Mouse (Mus musculus) megakaryocyte, adult 5-6 weeks (primary cell): ENCODE data around the gene Rprd2. TPM values are rescaled to one million over a fixed set of nuclear protein-coding genes. Genes with fewer than 3 reads are reported as not detected.
A peak's percentile ranks its signal among the peaks of the same experiment; 100 is the strongest.
"Not testable (repeated sequence)": the region's sequence is repeated elsewhere in the genome, so short reads cannot be mapped to it uniquely, and the experiment has no call there.

Experiments
- ATAC-seq: 2 replicates; pipeline ENCODE4 v1.8.0; 2016; ENCODE audit warnings: mild to moderate bottlenecking, inconsistent platforms; ENCODE audit not compliant: poor library complexity, severe bottlenecking
- total RNA-seq, 2 experiments: library from RNA; stranded (forward) in 1 of 2; stranded (reverse) in 1 of 2; fragments of 153-499, 151-499 nt in 1 of 2; fragments of 221-1000, 200-1000 nt in 1 of 2; gene quantifications; 2 replicates each; pipeline versions ENCODE4 v1.2.3 to v1.2.4; 2015 to 2017

Rprd2 gene
- 51.6 and 57.0 TPM in 2 replicates for total RNA-seq (2015)
- 17.9 and 26.9 TPM in 2 replicates for total RNA-seq (2017)

DNA sequence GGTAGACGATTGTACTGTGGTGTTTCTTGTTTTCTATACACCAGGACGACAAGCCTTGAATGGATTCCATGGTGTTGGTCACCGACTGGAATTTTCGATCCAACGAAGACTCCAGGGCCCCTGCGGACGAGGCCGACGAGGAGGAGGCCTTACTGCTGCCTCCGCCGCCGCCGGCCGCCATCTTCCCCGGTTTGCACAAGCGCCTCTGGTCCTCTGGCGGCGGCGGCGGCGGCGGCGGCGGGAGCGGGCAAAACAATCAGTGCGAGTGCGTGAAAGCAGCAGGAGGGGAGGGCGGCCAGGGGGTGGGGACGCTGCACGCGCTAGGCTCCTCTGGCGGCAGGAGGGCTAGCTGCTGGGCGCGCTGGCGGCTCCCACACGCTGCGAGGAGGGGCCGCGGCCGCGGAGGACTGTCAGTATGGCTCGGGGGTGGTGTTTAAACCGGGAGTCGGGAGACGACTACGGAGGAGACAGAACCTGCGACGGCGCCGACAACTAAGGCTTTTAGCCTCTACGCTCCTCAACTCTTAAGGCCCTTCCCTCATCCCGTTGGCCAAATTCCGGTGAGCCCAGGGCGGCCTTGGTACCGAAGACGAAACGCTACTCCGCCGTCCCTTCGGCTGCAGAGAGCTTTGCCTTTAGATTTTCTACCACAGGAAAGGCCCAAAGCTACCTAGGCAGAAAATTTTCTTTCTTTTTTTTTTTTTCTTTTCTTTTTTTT lies at the start of gene Rprd2:
Rprd2 (minus strand) TSS at position 293 of the 718 bp plus-strand sequence.
- ATAC-seq, result peak; percentile 51

DNA sequence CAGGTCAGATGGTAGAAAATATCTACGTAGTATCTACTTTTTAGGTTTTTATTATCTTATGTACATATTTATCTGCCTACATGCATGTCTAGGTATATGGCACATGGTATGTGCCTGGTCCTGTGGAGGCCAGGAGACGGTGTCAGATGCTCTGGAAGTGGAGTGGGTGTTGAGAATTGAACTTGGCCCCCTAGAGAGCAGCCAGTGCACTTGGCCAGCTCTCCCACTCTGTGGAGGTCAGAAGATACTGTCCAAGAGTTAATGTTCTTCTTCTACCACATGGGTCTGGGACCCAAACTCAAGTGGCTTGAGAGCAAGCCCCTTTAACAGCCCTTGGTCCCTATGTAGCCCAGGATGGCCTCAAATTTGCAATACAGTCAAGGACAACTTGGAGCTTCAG lies 48.7 kb upstream of the Rprd2 start:
- no peak for ATAC-seq

DNA sequence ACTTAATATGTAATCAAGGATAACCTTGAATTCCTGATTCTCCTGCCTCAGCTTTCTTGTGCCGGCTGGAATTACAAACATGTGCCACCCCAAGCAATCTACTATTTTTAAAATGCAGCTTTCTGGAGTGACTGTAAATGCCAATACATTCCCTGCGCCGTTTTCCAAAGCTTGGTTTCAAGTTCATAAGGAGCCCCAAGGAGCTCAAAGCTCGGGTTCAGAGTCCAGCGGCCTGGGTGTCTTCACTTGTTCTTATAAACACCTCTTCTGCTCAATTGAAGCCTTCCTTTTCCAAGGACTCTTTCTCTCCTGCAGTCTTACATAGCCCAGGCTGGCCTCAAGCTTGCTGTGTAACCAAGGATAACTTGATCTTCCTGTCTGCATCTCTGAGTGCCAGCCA lies 47.4 kb upstream of the Rprd2 start:
- ATAC-seq, result no peak

DNA sequence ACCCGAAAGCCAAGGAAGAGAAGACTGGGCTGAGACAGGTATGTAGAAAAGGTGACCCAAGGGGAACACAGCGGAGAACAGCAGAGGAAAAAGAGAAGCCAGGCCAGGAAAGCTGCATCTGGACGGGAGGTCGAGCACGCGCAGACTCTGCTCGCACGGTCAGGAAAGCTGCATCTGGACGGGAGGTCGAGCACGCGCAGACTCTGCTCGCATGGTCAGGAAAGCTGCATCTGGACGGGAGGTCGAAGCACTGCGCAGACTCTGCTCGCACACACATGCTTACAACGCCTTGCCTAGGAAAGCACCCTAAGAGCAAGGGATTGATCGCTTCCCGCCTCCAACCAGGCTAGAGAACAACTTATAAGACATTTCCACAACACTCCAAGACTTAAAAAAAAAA lies 46.9 kb upstream of the Rprd2 start:
- ATAC-seq, result no peak

DNA sequence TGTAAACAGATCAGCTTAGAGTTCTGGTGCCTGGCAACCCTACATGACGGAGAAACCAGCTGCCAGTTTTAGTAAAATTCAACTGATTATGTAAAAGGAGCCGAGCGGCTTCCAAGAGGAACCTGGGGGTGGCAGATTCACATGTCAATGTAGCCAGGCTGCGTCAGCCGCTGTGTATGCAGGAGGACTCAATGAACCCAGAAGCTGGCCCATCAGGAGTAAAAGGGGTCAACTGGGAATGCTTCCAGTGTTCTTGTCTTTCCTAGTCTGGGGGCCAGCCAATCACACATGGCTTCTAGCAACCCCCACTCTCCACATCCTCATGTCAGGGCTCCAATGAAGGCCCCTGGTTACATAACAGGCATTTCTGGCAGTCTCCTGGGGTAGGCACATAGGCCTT lies 46.4 kb upstream of the Rprd2 start:
- ATAC-seq, result no peak

DNA sequence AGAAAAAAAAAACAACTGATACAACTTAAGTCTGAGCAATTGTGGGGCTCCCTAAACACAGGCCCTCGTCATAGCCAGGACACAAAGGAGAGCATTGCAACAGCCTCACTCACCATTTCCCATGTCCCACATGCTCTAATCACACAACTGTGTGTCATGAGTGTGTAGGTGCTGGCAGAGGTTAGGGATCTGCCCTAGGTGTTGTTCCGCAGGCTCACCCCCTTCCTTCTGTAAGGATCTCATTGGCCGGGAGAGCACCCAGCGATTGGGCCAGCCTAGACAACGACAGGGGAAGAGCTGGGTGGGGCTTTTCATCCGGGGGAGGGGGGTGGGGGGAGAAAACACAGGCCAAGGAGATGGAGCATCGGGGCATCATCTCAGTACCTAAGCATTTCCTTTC lies 44.9 kb upstream of the Rprd2 start:
- no peak for ATAC-seq

DNA sequence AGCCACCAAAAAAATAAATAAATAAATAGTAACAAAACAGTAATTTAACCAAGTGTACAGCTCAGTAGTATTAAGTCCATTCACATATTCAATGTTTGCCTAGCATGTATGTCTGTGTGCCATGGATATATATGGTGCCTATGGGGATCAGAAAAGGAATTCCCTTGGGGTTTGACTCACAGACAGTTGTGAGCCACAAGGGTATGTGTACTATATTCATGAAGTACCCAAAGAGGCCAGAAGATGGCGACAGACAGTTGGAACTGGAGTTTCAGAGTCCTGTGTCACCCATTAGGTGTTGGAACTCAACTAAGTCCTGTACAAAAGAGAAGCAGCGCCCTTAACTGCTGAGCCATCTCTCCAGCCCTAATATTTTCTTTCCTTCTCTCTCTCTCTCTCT lies 43.1 kb upstream of the Rprd2 start:
- peak; percentile 98 for ATAC-seq

DNA sequence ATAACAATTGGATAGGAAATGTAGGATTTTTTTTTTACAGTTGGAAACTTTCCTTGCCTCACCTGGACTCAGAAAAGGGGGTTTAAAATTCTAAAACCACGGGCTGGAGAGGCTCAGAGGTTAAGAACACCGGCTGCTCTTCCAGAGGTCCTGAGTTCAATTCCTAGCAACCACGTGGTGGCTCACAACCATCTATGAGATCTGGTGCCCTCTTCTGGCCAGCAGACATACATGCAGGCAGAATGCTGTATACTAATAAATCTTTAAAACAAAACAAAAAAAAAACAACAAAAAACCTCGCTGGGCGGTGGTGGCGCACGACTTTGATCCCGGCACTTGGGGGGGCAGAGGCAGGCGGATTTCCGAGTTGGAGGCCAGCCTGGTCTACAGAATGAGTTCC lies 42.6 kb upstream of the Rprd2 start:
- ATAC-seq, result no peak

DNA sequence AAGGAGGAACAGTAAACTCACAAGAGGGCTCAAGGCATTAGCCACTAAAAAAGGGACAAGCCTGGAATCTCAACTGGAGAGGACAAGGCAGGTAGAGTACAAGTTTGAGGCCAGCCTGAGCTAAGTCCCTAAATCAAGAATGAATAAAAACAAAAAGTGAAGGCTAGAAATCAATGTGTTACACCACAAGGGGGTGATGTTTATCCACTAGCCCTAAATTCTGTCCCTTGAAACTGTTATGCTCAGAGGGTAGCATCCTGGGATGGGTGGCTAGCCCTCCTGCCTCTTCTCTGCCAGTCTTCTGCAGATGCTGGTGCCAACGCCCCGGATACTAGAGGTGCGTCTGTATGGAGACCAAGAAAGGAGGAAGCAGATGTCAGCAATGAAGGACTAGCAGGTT lies 41.7 kb upstream of the Rprd2 start:
- no peak for ATAC-seq

DNA sequence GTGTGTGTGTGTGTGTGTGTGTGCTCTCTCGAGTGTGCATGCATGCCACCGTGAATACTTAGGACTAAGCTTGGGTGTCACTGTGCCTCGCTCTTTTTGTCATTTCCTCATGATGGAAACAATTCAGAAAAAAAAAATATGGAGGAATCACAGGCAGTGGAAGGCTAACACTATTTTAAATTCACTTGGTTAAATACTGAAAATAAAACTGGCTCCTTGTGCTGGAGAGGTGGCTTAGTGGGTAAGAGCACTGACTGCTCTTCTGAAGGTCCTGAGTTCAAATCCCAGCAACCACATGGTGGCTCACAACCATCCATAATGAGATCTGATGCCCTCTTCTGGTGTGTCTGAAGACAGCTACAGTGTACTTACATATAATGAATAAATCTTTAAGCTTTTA lies 39.6 kb upstream of the Rprd2 start:
- ATAC-seq, result not testable (repeated sequence)

DNA sequence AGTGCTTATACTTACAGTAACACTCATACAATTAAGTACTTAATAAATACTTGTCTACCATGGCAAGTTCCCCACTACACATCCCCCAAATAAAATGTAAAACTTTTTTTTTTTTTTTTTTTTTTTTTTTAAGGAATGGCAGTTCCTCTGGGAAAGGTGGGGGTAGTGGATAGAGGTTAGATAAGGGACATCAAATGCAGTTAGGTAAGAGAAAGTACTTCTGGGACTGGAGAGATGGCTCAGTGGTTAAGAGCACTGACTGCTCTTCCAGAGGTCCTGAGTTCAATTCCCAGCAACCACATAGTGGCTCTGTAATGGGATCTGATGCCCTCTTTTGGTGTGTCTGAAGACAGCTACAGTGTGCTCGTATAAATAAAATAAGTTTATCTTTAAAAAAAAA lies 38.4 kb upstream of the Rprd2 start:
- ATAC-seq, result not testable (repeated sequence)

DNA sequence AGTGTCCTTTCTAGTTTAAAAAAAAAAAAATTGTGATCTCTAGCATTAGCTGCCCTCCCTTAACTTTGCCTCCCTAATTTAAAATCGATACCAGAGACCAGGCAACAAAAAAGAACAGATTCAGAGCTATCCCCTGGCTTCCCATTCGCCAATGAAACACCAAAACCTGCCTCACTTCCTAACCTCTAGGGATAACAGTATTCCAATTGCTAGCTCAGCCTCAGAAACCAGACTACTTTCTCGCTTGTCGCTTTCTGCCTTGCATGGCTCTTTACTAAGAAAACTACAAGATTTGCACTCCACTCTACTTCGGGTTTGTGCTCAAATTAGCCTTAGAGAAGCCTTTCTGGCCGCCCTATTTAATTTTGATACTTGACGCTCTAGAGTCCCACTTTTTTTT lies 37.5 kb upstream of the Rprd2 start:
- ATAC-seq, result 0 out of 2 replicates have a peak, but pooled peaks have one; percentile 2

DNA sequence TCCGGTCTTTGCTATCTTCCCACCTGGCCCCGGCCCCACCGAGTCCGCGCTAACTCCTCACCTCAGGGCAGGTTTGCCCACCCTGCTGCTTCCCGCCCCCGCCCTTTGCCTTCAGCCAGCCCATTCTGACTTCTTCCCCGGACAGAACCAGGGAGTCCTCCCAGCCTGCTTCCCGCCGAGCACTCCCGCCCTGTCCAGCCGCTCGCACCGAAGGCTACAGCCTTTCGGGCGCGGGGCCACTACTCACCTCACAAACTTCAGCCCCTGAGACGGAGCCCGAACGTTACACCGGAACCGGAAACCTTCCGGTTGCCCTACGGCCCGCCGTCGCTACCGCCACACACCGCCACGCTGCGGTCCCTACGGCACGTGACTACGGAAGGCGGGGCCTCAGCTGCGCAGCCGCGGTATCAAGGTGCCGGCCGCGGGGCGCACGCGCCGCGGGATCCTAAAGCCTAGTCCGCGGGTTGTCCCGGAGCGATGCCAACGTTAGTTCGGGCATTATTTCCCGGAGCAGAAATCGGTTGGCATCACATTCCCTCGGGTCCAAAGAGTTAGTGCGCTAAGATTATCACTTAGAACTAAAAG lies 36.9 kb upstream of the Rprd2 start, which contains the start of gene Prpf3:
Prpf3 (minus strand) TSS at position 384 of the 588 bp plus-strand sequence.
- peak; percentile 100 for ATAC-seq

DNA sequence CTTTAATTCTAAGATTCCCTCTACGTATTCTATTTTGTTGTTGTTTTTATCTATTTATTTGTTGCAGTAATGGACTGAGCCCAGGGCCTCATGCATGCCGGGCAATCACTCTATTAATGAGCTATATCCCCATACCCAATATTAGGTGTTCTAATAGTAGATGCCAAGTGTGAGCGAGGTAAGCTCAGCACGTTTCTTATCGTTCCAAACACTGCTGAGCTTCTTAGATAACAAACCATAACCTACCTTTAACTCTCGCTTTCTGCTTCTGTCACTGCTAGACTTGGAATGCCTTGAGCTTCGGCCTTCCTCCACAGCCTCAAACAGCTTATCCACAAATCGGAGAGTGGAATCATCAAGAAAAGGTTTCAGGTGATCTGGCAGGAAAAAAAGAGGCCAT lies 32.7 kb upstream of the Rprd2 start:
- no peak for ATAC-seq

DNA sequence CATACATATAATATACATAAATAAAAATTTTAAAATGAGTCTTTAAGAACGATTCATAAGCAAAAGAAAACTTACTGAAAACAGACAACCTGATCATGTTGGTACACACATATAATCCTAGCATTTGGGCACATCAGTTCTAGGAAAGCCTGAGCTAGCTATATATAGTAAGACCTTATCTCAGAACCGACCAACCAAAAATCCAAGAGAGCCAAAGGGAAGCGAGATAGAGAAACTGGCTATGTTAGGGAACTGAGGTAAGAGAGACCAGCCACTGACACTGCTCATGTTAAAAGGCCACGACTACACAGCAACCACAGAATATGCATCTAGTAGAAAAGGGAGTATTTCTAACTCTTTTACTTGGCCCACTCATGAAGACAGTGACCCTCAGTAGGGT lies 31.9 kb upstream of the Rprd2 start:
- ATAC-seq, result no peak

DNA sequence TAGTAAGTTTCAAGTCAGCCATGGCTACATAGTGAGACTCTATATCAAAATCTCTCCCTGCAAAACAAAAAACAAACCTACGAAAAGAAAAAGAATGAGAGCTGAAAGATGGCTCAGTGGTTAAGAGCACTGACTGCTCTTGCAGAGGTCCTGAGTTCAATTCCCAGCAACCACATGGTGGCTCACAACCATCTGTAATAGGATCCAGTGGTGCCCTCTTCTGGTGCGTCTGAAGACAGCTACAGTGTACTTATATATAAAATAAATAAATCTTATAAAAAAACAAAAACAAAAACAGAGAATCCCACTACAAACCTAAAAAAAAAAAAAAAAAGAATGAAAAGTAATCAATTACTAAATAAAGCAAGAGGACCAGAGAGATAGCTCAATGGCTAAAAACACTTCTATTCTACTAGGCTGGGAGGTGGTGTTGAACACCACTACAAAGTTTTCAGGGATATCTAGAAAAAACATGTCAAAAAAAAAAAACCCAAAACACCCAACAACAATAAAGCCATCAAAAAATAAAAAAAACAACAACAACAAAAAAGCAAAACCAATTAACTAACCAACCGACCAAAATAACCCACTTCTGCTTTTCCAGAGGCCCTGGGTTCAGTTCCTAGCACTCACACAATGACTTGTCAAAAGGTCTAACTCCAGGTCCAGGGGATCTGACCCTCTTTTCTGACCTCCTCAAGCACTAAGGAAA lies 24.0 kb upstream of the Rprd2 start:
- no peak for ATAC-seq

DNA sequence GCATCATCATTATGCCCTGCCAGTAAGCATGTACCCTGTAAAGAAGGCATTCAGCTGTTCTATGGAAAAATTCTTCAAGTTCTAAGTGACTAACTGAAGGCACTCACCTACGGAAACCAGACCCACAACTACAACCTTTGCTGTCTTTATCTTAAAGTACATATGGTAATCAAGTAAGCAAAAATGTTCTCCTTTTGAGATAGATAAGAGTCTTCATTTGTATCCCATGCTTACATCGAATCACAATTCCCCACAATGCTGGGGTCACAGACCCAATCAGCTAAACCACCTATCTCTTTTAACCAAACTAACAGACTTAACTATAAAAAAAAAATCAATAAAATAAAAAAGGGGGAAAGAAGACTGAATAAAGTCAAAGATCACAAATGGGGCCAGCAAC lies 20.6 kb upstream of the Rprd2 start:
- ATAC-seq, result no peak

DNA sequence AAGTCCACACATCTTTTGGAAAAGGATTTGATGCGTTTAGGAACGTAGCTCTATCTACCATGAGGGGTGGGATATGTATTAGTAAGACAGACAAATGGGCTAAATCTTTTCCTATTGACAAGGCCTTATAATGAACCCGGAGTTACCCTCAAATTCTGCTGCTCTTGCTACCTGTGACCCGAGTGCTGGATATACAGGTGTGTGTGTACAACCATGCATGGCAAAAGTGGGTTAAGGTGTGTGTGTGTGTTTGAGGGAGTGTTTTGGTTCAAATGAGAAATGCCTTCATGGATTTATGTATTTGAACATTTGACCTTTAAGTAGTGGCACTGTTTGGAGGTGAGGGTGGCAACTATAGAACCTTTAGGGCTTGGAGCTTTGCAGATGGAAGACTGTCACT lies 10.4 kb upstream of the Rprd2 start:
- no peak for ATAC-seq

DNA sequence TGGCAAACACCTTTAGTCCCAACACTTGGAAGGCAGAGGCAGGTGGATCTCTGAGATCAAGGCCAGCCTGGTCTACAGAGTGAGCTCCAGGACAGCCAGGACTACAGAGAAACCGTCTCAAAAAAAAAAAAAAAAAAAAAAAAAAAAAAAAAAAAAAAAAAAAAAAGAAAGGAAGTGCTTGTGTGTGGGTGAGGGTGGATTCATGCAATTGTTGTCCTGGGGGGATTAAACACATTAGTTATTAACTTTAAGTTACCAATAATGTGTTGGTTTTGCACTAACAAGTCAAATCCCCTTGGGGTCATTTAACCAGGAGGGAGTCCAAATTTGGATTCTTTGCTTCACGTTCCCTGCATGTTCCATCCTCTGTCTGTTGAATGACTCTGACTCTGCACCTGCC lies 7.6 kb upstream of the Rprd2 start:
- no peak for ATAC-seq

DNA sequence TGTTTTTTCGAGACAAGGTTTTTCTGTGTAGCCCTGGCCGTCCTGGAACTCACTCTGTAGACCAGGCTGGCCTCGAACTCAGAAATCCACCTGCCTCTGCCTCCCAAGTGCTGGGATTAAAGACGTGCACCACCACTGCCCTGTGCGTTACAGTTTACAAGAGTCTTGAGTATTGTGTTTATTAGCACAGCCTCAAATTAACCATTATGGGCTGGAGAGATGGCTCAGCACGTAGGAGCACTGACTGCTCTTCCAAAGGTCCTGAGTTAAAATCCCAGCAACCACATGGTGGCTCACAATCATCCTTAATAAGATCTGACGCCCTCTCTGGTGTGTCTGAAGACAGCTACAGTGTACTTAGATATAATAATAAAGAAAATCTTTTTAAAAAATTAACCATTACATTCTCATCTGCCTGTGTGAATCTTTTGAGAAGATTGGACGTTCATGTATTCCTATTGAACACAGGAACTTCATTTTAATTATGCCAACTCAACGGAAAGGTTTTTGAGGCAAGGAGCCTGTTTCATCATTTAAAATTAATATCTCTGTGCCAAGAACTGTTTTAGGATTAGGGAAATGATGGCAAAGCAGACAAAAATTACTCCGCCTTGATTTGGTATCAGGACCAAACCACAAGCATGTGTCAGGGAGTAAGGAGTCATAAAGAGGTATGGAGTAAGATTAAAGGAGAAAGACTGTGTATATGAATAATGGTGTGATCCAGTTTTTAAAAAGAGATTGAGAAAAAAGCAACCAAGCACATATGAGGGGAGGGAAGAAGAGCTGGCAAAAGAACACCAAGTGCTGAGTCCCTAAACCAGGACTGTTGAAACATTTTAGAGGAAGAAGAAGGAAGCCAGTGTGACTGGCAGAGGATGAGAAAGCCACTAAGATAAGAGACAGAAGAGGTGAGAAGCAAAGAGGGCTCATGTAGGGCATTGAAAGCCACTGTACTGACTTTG lies 1.7 kb upstream of the Rprd2 start:
- no peak for ATAC-seq
